Mouse (Mus musculus): ENCODE results near the gene Plagl2.

The Plagl2 gene

DNA sequence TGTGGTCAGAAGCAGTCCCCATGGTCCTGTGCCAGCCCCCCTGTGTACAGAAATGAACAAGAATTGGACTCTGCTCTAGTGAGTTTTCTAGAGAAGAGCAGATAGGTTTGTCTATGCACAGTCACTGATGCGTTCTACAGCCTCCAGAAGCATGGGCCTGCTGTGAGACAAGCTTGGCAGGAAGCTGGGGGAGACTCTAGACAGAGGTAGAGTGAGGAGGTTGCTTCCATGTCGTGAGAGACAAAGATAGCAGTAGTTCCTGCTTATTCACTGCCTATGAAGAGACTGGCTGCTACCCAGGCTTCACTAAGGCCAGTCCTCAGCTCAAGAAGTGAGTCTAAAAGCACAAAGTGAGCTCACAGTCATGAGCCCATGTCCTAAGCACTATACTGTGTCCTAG is 50.0 kb downstream of the Plagl2 start:
- DNase-seq (ENCODE audit: low spot score in 2 of 2) = no peak

DNA sequence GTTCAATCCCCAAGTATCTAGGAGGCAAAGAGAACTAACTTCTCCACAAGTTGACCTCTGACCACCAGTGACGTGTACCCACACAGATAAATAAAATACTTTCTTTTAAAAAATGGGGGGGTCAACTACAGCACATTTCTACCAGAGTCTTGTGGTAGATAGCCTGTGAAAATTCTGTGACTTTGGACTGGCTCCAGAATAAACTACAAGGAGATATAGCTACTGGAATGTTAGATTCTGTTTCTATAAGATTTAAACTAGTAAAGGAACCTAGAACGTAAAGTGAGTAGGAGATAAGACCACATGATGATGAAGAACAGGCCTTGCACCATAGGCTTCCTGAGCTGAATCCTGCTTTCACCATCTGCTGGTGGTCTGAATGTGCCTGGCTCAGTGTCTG is 53.4 kb downstream of the Plagl2 start:
- no peak for DNase-seq (ENCODE audit: low spot score in 2 of 2)

DNA sequence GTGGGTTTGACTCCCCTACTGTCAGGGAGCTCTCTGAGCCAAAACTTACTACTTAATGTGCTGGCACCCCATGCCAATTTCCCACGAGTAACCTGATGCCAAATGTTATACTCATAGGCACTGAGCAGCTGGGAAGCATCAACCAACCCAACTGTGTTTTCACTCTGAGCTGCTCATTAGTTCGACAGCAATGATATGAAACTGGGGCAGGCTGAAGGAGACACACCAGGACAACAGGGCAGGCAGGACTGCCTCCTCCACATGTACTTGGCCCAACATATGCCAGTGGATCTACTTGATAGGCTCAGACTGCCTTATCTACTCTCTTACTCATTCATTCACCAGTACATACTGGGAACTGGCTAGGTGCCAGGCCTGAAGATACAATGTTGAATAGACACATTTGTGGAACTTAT is 55.0 kb downstream of the Plagl2 start:
- DNase-seq (ENCODE audit: low spot score in 2 of 2) = no peak

DNA sequence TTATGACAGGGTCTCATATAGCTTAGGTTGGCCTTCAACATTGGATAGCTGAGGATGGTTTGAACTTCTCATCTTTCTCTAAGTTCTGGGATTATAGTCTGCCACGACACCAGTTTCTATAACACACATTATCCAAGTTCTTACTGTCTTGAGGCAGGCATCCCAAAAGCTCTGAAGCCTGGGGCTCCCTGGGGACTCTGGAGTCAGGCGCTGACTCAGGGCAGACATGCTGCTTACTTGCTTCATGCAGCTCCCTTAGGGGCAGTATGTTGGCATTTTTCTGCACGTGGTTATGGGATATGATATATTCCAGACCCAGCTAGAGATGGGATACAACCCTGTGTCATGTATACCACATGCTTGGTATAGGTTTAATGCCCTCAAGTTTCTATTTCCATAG is 61.3 kb downstream of the Plagl2 start:
- DNase-seq (ENCODE audit: low spot score in 2 of 2) = no peak

DNA sequence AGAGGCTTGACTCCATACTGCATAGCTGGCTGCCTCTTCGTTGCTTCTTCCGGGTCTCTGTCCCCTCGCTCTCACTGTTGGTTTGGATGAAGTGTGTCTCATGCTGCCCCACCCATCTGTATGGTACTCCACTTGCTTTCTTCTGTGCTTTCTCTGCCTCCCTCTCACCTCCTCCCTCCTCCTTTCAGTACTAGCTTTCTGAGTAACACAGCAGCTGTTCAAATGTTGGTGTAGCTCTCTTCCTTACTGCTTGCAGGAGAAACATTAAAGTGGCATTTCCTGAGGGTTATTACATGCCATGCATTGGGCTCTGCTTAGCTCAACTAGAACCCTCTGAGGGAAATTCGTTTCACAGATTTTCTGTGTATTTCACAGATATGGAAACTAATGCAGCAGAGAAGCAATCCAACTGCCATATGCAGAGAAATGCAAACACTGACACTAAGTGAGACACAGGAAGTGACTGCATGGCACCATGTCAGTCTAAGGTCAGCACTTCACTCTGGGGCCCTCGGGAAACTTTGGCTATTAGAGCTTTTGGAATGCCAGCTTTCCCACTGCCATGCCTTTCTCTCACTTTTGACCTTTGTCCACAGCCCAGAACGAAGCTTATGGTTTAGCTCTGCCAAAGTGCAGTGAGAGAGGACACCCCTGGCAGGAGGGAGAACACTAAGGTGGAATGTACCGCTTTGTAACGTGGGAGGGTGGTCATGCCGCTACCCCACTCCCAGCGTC is 61.9 kb downstream of the Plagl2 start:
- DNase-seq (ENCODE audit: low spot score in 2 of 2) = no peak
